Mouse (Mus musculus): Measurements from ENCODE around the gene Csnk1g2. TPM values are rescaled to one million over a fixed set of nuclear protein-coding genes. Genes with fewer than 3 reads are reported as not detected.
A peak's percentile ranks its signal among the peaks of the same experiment; 100 is the strongest.

Gene Csnk1g2
- polyA plus RNA-seq, 1 experiment: 218 TPM

GRCm38 (mm10) chr10:80611905-80612304 is 10.7 kb upstream of the Csnk1g2 start:
- H3K4me1 ChIP-seq (ENCODE audit: control insufficient read depth, insufficient read depth, low read length): peaks cover 40% of the 10 kb centered on the region
- no peak overlapping the region for H3K4me3 ChIP-seq (replicated peaks; ENCODE audit: insufficient read depth, low read depth, low read length)
- DNase-seq: no peak
- H3K27ac ChIP-seq (ENCODE audit: insufficient read depth, low read length): no peak overlapping the region; the same call in 1 of the 2 replicates
- TF ChIP-seq POLR2A (IDR thresholded peaks at IDR 0.05; ENCODE audit: borderline replicate concordance, insufficient read depth, low read length) (no peak), CTCF (IDR thresholded peaks at IDR 0.05; ENCODE audit: borderline replicate concordance, insufficient read depth, low read depth, low read length) (no peak)
- 81% methylated on average over 3 of the region's 3 CpGs for WGBS
- no peaks in the 10 kb centered on the region for H3K27me3 ChIP-seq (ENCODE audit: control insufficient read depth, insufficient read depth, low read length)

- peaks cover 26% of the 10 kb centered on the region for H3K4me1 ChIP-seq (ENCODE audit: control insufficient read depth, insufficient read depth, low read length)
- no peak overlapping the region for H3K27ac ChIP-seq (ENCODE audit: insufficient read depth, low read length)
- no peak for TF ChIP-seq POLR2A (IDR thresholded peaks at IDR 0.05; ENCODE audit: borderline replicate concordance, insufficient read depth, low read length)
- no peak for TF ChIP-seq CTCF (IDR thresholded peaks at IDR 0.05; ENCODE audit: borderline replicate concordance, insufficient read depth, low read depth, low read length)
- H3K4me3 ChIP-seq (replicated peaks; ENCODE audit: insufficient read depth, low read depth, low read length): no peak overlapping the region
- H3K27me3 ChIP-seq (ENCODE audit: control insufficient read depth, insufficient read depth, low read length): no peaks in the 10 kb centered on the region
- WGBS: 88% methylated on average over 3 of the region's 3 CpGs
- no peak for DNase-seq
These were observed 8.8 kb upstream of the Csnk1g2 start for GRCm38 (mm10) chr10:80613821-80614220.

DNA sequence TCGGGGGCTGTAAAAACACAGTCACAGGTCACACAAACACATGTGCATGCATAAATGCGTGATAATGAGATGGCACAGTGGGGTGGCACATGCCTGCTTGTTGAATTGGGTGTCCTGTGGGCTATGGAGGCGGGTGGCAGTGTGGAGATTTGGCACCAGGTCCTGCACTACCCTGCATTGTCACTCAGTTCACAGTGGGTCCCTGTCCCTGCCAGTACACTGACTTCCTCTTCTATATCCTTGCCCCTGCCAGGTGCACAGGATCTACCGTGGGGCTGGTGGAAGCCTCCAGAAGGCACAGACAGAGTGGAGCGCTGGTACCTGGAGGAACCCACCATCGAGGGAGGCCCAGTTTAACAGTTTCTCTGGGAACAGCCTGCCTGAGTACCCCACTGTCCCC is 8.3 kb upstream of the Csnk1g2 start:
- TF ChIP-seq CTCF (IDR thresholded peaks at IDR 0.05; ENCODE audit: borderline replicate concordance, insufficient read depth, low read depth, low read length) (no peak), POLR2A (IDR thresholded peaks at IDR 0.05; ENCODE audit: borderline replicate concordance, insufficient read depth, low read length) (no peak)
- WGBS: 66% methylated on average over 6 of the region's 6 CpGs
- DNase-seq: no peak
- no peak overlapping the region for H3K4me3 ChIP-seq (replicated peaks; ENCODE audit: insufficient read depth, low read depth, low read length)
- no peak overlapping the region for H3K27ac ChIP-seq (ENCODE audit: insufficient read depth, low read length)
- H3K4me1 ChIP-seq (ENCODE audit: control insufficient read depth, insufficient read depth, low read length): peaks cover 21% of the 10 kb centered on the region
- no peaks in the 10 kb centered on the region for H3K27me3 ChIP-seq (ENCODE audit: control insufficient read depth, insufficient read depth, low read length)

GRCm38 (mm10) chr10:80618181-80618580 is 4.5 kb upstream of the Csnk1g2 start:
- H3K4me3 ChIP-seq (replicated peaks; ENCODE audit: insufficient read depth, low read depth, low read length): no peak overlapping the region
- no peak for DNase-seq
- WGBS: 35% methylated on average over 9 of the region's 9 CpGs
- H3K27ac ChIP-seq (ENCODE audit: insufficient read depth, low read length): no peak overlapping the region
- no peaks in the 10 kb centered on the region for H3K27me3 ChIP-seq (ENCODE audit: control insufficient read depth, insufficient read depth, low read length)
- TF ChIP-seq CTCF (IDR thresholded peaks at IDR 0.05; ENCODE audit: borderline replicate concordance, insufficient read depth, low read depth, low read length): no peak
- no peak for TF ChIP-seq POLR2A (IDR thresholded peaks at IDR 0.05; ENCODE audit: borderline replicate concordance, insufficient read depth, low read length)
- H3K4me1 ChIP-seq (ENCODE audit: control insufficient read depth, insufficient read depth, low read length): no peaks in the 10 kb centered on the region

GRCm38 (mm10) chr10:80619465-80620244 is 3.0 kb upstream of the Csnk1g2 start:
- Histone ChIP-seq H3K27me3 (ENCODE audit: control insufficient read depth, insufficient read depth, low read length) (no peaks in the 10 kb centered on the region), H3K4me1 (ENCODE audit: control insufficient read depth, insufficient read depth, low read length) (0 out of 2 replicates have a peak, but pooled peaks cover 5% of the 10 kb centered on the region), H3K4me3 (replicated peaks; ENCODE audit: insufficient read depth, low read depth, low read length) (no peak overlapping the region), H3K27ac (ENCODE audit: insufficient read depth, low read length) (no peak overlapping the region)
- TF ChIP-seq CTCF (IDR thresholded peaks at IDR 0.05; ENCODE audit: borderline replicate concordance, insufficient read depth, low read depth, low read length): no peak
- no peak for TF ChIP-seq POLR2A (IDR thresholded peaks at IDR 0.05; ENCODE audit: borderline replicate concordance, insufficient read depth, low read length)
- WGBS: 40% methylated on average over 8 of the region's 8 CpGs
- DNase-seq: no peak

- WGBS: 76% methylated on average over 9 of the region's 9 CpGs
- no peaks in the 10 kb centered on the region for H3K27me3 ChIP-seq (ENCODE audit: control insufficient read depth, insufficient read depth, low read length)
- peak in 1 of 2 experiments; percentile 29 for DNase-seq
- TF ChIP-seq POLR2A (IDR thresholded peaks at IDR 0.05; ENCODE audit: borderline replicate concordance, insufficient read depth, low read length): no peak
- no peak for TF ChIP-seq CTCF (IDR thresholded peaks at IDR 0.05; ENCODE audit: borderline replicate concordance, insufficient read depth, low read depth, low read length)
- peaks cover 12% of the 10 kb centered on the region for H3K4me1 ChIP-seq (ENCODE audit: control insufficient read depth, insufficient read depth, low read length)
- no peak overlapping the region for H3K27ac ChIP-seq (ENCODE audit: insufficient read depth, low read length)
- H3K4me3 ChIP-seq (replicated peaks; ENCODE audit: insufficient read depth, low read depth, low read length): no peak overlapping the region
These were observed 2.3 kb upstream of the Csnk1g2 start for GRCm38 (mm10) chr10:80620365-80620764.

- TF ChIP-seq CTCF (IDR thresholded peaks at IDR 0.05; ENCODE audit: borderline replicate concordance, insufficient read depth, low read depth, low read length): no peak
- TF ChIP-seq POLR2A (IDR thresholded peaks at IDR 0.05; ENCODE audit: borderline replicate concordance, insufficient read depth, low read length): no peak
- Histone ChIP-seq H3K27me3 (ENCODE audit: control insufficient read depth, insufficient read depth, low read length) (no peaks in the 10 kb centered on the region), H3K27ac (ENCODE audit: insufficient read depth, low read length) (peak overlapping the region; percentile 56; the same call in 1 of the 2 replicates), H3K4me1 (ENCODE audit: control insufficient read depth, insufficient read depth, low read length) (peaks cover 18% of the 10 kb centered on the region), H3K4me3 (replicated peaks; ENCODE audit: insufficient read depth, low read depth, low read length) (peak overlapping the region; percentile 59)
- 46% methylated on average over 16 of the region's 16 CpGs for WGBS
- DNase-seq: peak; percentile 51 to 52
These were observed 1.6 kb upstream of the Csnk1g2 start for GRCm38 (mm10) chr10:80620796-80621689.

Data from cerebellum, adult 2 months (tissue).